ENCODE assay signal across 8 mouse cellular contexts in genomic region chrX:161716865-161717763, GRCm38 (mm10). TPM values are rescaled to one million over a fixed set of nuclear protein-coding genes. Genes with fewer than 3 reads are reported as not detected.
A peak's percentile ranks its signal among the peaks of the same experiment; 100 is the strongest.
DNase-seq lines count a peak whose midpoint lies in the region; ATAC-seq and TF ChIP-seq lines count a peak whose summit lies in the region.

Gene Rai2, plus strand, starts transcription at chrX:161717069.

- WGBS in hindbrain, embryonic 12.5 days: 17% methylated on average over 50 of the region's 79 CpGs
- 20% methylated on average over 44 of the region's 79 CpGs for WGBS in midbrain, embryonic 11.5 days

- H3K27me3 ChIP-seq in hindbrain, embryonic 12.5 days: peaks cover 52% of the 10 kb centered on the region
- peaks cover 43% of the 10 kb centered on the region for H3K27me3 ChIP-seq in midbrain, embryonic 11.5 days (ENCODE audit: control insufficient read depth, insufficient read depth, low read length)

- no peak for TF ChIP-seq CTCF in gastrocnemius, adult 2 months (IDR thresholded peaks at IDR 0.05)

- H3K9me3 ChIP-seq in hindbrain, embryonic 12.5 days (replicated peaks): no peaks in the 10 kb centered on the region
- H3K9me3 ChIP-seq in midbrain, embryonic 11.5 days (ENCODE audit: control insufficient read depth, low read length): no peaks in the 10 kb centered on the region

- peak within 1 kb of the TSS; percentile 82 for H3K4me3 ChIP-seq in gastrocnemius, adult 2 months
- peak within 1 kb of the TSS; percentile 63 for H3K4me3 ChIP-seq in hindbrain, embryonic 12.5 days
- peak within 1 kb of the TSS; percentile 54 for H3K4me3 ChIP-seq in midbrain, embryonic 11.5 days (ENCODE audit: low read depth, low read length)

- intact Hi-C loops in gastrocnemius, adult 2 months (cut with DNase I): no loop called here
- intact Hi-C loops in left cerebral cortex, postnatal 4 days (cut with DNase I): no loop called here

- H3K36me3 ChIP-seq in hindbrain, embryonic 12.5 days: no peaks in the 10 kb centered on the region
- H3K36me3 ChIP-seq in midbrain, embryonic 11.5 days (ENCODE audit: control insufficient read depth, insufficient read depth, low read length): no peaks in the 10 kb centered on the region

- H3K4me2 ChIP-seq in hindbrain, embryonic 12.5 days (replicated peaks): peak within 1 kb of the TSS; percentile 75
- H3K4me2 ChIP-seq in midbrain, embryonic 11.5 days: peak within 1 kb of the TSS; percentile 84

- H3K4me1 ChIP-seq in hindbrain, embryonic 12.5 days: no peaks in the 10 kb centered on the region
- H3K4me1 ChIP-seq in midbrain, embryonic 11.5 days (ENCODE audit: control insufficient read depth, insufficient read depth, low read length): no peaks in the 10 kb centered on the region

- peak within 1 kb of the TSS; percentile 90 for H3K27ac ChIP-seq in gastrocnemius, adult 2 months
- peak within 1 kb of the TSS; percentile 74 for H3K27ac ChIP-seq in hindbrain, embryonic 12.5 days
- no peak within 1 kb of the TSS for H3K27ac ChIP-seq in midbrain, embryonic 11.5 days (ENCODE audit: low read depth, low read length)

- H3K9ac ChIP-seq in hindbrain, embryonic 12.5 days: peak within 1 kb of the TSS; percentile 80
- H3K9ac ChIP-seq in midbrain, embryonic 11.5 days (ENCODE audit: low read length): peak within 1 kb of the TSS; percentile 53

- peak in 1 of 2 experiments; percentile 37 for DNase-seq in frontal cortex, adult 2 months (ENCODE audit: extremely low spot score in 1 of 2, low spot score in 1 of 2)
- DNase-seq in frontal cortex, postnatal 25 days (ENCODE audit: low spot score in 2 of 2): no peak
- peak; percentile 57 for DNase-seq in brain, adult 2 months (ENCODE audit: low read depth, low spot score)
- DNase-seq in gastrocnemius, adult 2 months: peak; percentile 73
- peak; percentile 76 for DNase-seq in left cerebral cortex, postnatal 4 days
- peak; percentile 86 for DNase-seq in midbrain, embryonic 11.5 days (ENCODE audit: low spot score, missing footprints)

- peak; percentile 78 for ATAC-seq in hindbrain, embryonic 12.5 days (ENCODE audit: low FRiP score)
- peak; percentile 86 for ATAC-seq in midbrain, embryonic 11.5 days (ENCODE audit: low FRiP score)
- no peak for ATAC-seq in activated CD4-positive, CD25-positive, alpha-beta regulatory T cell, adult 4 months

RNA-seq across cellular contexts. Expression of gene Rai2, which starts in this region (rescaled TPM):
- 13.7 and 15.5 TPM in 2 replicates for polyA plus RNA-seq in frontal cortex, adult 2 months (2012; rRNA removed)
- total RNA-seq in gastrocnemius, adult 2 months (2021): 10 to 100 TPM; 20.0 to 36.3 TPM
- 10.1 and 12.5 TPM in 2 replicates for polyA plus RNA-seq in hindbrain, embryonic 12.5 days (2016; fragmentation: Nextera tagmentation; extraction: Ambion mirVana)
- 10 to 100 TPM; 12.8 to 15.6 TPM for total RNA-seq in left cerebral cortex, postnatal 4 days (2021)
- 3.8 and 4.1 TPM in 2 replicates for polyA plus RNA-seq in midbrain, embryonic 11.5 days (2014; fragmentation: Nextera tagmentation; extraction: Ambion mirVana)
- polyA plus RNA-seq in activated CD4-positive, CD25-positive, alpha-beta regulatory T cell, adult 4 months (2017; shearing (Covaris generic)): under 1 TPM in 1 of 2 experiments, not detected in 1; 0.15 TPM

Comparison
In these comparisons a context has a peak if more than half of its experiments do, and no peak if none do; other contexts are left out.
1. DNase-seq: peak in brain, adult 2 months (single experiment), gastrocnemius, adult 2 months (single experiment), left cerebral cortex, postnatal 4 days (single experiment) and midbrain, embryonic 11.5 days (single experiment); none in frontal cortex, postnatal 25 days (0 of 2).
2. Peak in every context shown above with its lines, with median percentiles within 50 percentile points of each other: H3K4me3 ChIP-seq.